Mouse (Mus musculus) MEL (cell line): ENCODE data around the gene Fam111a. TPM values are rescaled to one million over a fixed set of nuclear protein-coding genes. Genes with fewer than 3 reads are reported as not detected.

ENCODE experiments used
- DNase-seq: peaks from one replicate; pipeline ENCODE4 v3.0.0; 2011; ENCODE audit warnings: low read depth, low spot score
- H3K27ac ChIP-seq: 2 replicates; pipeline ENCODE4 v1.5.1; 2012; ENCODE audit warnings: low read depth, mild to moderate bottlenecking, control low read depth, low read length, moderate library complexity; ENCODE audit not compliant: control insufficient read depth
- H3K27me3 ChIP-seq, 2 experiments: fragments of 150-350 bp in 1 of 2; sonication (generic) in 1 of 2; 2 replicates each; pipeline ENCODE4 v1.6.1; 2012; ENCODE audit warnings: low read length in 2 of 2, mild to moderate bottlenecking in 2 of 2, improper control_type of control experiment in 1 of 2, moderate library complexity in 1 of 2; ENCODE audit not compliant: insufficient read depth in 2 of 2, control insufficient read depth in 1 of 2
- H3K36me3 ChIP-seq, 2 experiments: 2 replicates each; pipeline ENCODE4 v1.6.1; 2012 to 2014; ENCODE audit warnings: low read length in 2 of 2, improper control_type of control experiment in 1 of 2, inconsistent platforms in 1 of 2, mild to moderate bottlenecking in 1 of 2; ENCODE audit not compliant: insufficient read depth in 2 of 2, control insufficient read depth in 1 of 2
- H3K4me1 ChIP-seq, 2 experiments: fragments of 150-350 bp in 1 of 2; sonication (generic) in 1 of 2; 2 replicates each; pipeline ENCODE4 v1.6.1; 2012; ENCODE audit warnings: low read length in 2 of 2, improper control_type of control experiment in 1 of 2, mild to moderate bottlenecking in 1 of 2; ENCODE audit not compliant: insufficient read depth in 2 of 2, control insufficient read depth in 1 of 2
- H3K4me3 ChIP-seq, 2 experiments: fragments of 150-350 bp in 1 of 2; sonication (generic) in 1 of 2; 2 replicates each; pipeline ENCODE4 v1.5.1; 2012; ENCODE audit warnings: low read depth in 2 of 2, low read length in 2 of 2, mild to moderate bottlenecking in 2 of 2, moderate library complexity in 2 of 2, control low read depth in 1 of 2, improper control_type of control experiment in 1 of 2; ENCODE audit not compliant: control insufficient read depth in 1 of 2, insufficient read depth in 1 of 2
- H3K79me2 ChIP-seq: 2 replicates; pipeline ENCODE4 v1.6.1; 2012; ENCODE audit warnings: mild to moderate bottlenecking, low read length, moderate library complexity; ENCODE audit not compliant: control insufficient read depth, poor library complexity, insufficient read depth
- H3K9ac ChIP-seq: 2 replicates; pipeline ENCODE4 v1.6.1; 2012; ENCODE audit warnings: low read depth, mild to moderate bottlenecking, control low read depth, low read length, moderate library complexity; ENCODE audit not compliant: control insufficient read depth, poor library complexity, severe bottlenecking
- H3K9me3 ChIP-seq: fragments of 150-350 bp; sonication (generic); replicated peaks from 2 replicates; pipeline ENCODE4 v1.6.1; 2012; ENCODE audit warnings: mild to moderate bottlenecking, low read length, improper control_type of control experiment, moderate library complexity; ENCODE audit not compliant: insufficient read depth
- BHLHE40 ChIP-seq: IDR thresholded peaks from 2 replicates; pipeline ENCODE4 v1.6.1; 2012; ENCODE audit warnings: low read depth, mild to moderate bottlenecking, inconsistent platforms, low read length, improper control_type of control experiment, borderline replicate concordance
- CHD1 ChIP-seq: IDR thresholded peaks from 2 replicates; pipeline ENCODE4 v1.6.1; 2012; ENCODE audit warnings: low read depth, mild to moderate bottlenecking, inconsistent platforms, low read length, improper control_type of control experiment
- CHD2 ChIP-seq: IDR thresholded peaks from 2 replicates; pipeline ENCODE4 v1.6.1; 2011; ENCODE audit warnings: low read length, improper control_type of control experiment
- CTCF ChIP-seq, 3 experiments: IDR thresholded peaks in 2 of 3; conservative IDR thresholded peaks in 1 of 3; 2 replicates each; pipeline ENCODE4 v1.5.1; 2011 to 2012; ENCODE audit warnings: low read length in 3 of 3, low read depth in 2 of 3, mild to moderate bottlenecking in 2 of 3, improper control_type of control experiment in 1 of 3, inconsistent platforms in 1 of 3, mixed read lengths in 1 of 3, moderate library complexity in 1 of 3; ENCODE audit not compliant: control insufficient read depth in 1 of 3, insufficient read depth in 1 of 3, poor library complexity in 1 of 3, severe bottlenecking in 1 of 3
- E2F4 ChIP-seq: IDR thresholded peaks from 2 replicates; pipeline ENCODE4 v1.6.1; 2011; ENCODE audit warnings: low read depth, low read length, improper control_type of control experiment, borderline replicate concordance
- EP300 ChIP-seq, 2 experiments: IDR thresholded peaks; 2 replicates each; pipeline ENCODE4 v1.6.1; 2011; ENCODE audit warnings: improper control_type of control experiment in 2 of 2, low read length in 2 of 2, low read depth in 1 of 2, mild to moderate bottlenecking in 1 of 2
- ETS1 ChIP-seq: IDR thresholded peaks from 2 replicates; pipeline ENCODE4 v1.6.1; 2012; ENCODE audit warnings: low read depth, mild to moderate bottlenecking, inconsistent platforms, low read length, improper control_type of control experiment, moderate library complexity
- GATA1 ChIP-seq: IDR thresholded peaks from 2 replicates; pipeline ENCODE4 v1.6.1; 2011; ENCODE audit warnings: low read depth, low read length, improper control_type of control experiment
- HCFC1 ChIP-seq: IDR thresholded peaks from 2 replicates; pipeline ENCODE4 v1.6.1; 2012; ENCODE audit warnings: low read depth, mild to moderate bottlenecking, inconsistent platforms, low read length, improper control_type of control experiment, moderate library complexity
- KAT2A ChIP-seq: conservative IDR thresholded peaks from 2 replicates; pipeline ENCODE4 v1.6.1; 2012; ENCODE audit warnings: low read depth, low read length, improper control_type of control experiment, inconsistent platforms
- MAFK ChIP-seq: IDR thresholded peaks from 2 replicates; pipeline ENCODE4 v1.6.1; 2011; ENCODE audit warnings: low read depth, mild to moderate bottlenecking, low read length, improper control_type of control experiment, borderline replicate concordance
- MAZ ChIP-seq: IDR thresholded peaks from 2 replicates; pipeline ENCODE4 v1.6.1; 2012; ENCODE audit warnings: low read depth, mild to moderate bottlenecking, inconsistent platforms, low read length, improper control_type of control experiment
- MEF2A ChIP-seq: IDR thresholded peaks from 2 replicates; pipeline ENCODE4 v1.6.1; 2014; ENCODE audit warnings: low read depth, mild to moderate bottlenecking, inconsistent platforms, low read length, improper control_type of control experiment; ENCODE audit not compliant: poor library complexity, insufficient replicate concordance, severe bottlenecking; ENCODE audit errors: extremely low read depth
- MXI1 ChIP-seq: IDR thresholded peaks from 2 replicates; pipeline ENCODE4 v1.6.1; 2011; ENCODE audit warnings: mild to moderate bottlenecking, low read depth, low read length, improper control_type of control experiment
- MYC ChIP-seq: IDR thresholded peaks from 2 replicates; pipeline ENCODE4 v1.6.1; 2011; ENCODE audit warnings: low read depth, mild to moderate bottlenecking, low read length, improper control_type of control experiment, moderate library complexity
- NRF1 ChIP-seq: IDR thresholded peaks from 2 replicates; pipeline ENCODE4 v1.6.1; 2014; ENCODE audit warnings: low read depth, mild to moderate bottlenecking, inconsistent platforms, low read length, improper control_type of control experiment, moderate library complexity; ENCODE audit not compliant: poor library complexity, insufficient read depth, severe bottlenecking
- POLR2AphosphoS2 ChIP-seq: IDR thresholded peaks from 2 replicates; pipeline ENCODE4 v1.6.1; 2011; ENCODE audit warnings: low read length, improper control_type of control experiment
- POLR2AphosphoS5 ChIP-seq: IDR thresholded peaks from 2 replicates; pipeline ENCODE4 v1.6.1; 2012; ENCODE audit warnings: low read depth, borderline replicate concordance, mild to moderate bottlenecking, inconsistent platforms, low read length, moderate library complexity, mixed read lengths
- RCOR1 ChIP-seq: IDR thresholded peaks from 2 replicates; pipeline ENCODE4 v1.6.1; 2012; ENCODE audit warnings: low read depth, mild to moderate bottlenecking, inconsistent platforms, low read length, improper control_type of control experiment
- SIN3A ChIP-seq: IDR thresholded peaks from 2 replicates; pipeline ENCODE4 v1.6.1; 2012; ENCODE audit warnings: low read length, improper control_type of control experiment, inconsistent platforms
- SMC3 ChIP-seq: IDR thresholded peaks from 2 replicates; pipeline ENCODE4 v1.6.1; 2011; ENCODE audit warnings: low read depth, low read length, improper control_type of control experiment
- TAL1 ChIP-seq: IDR thresholded peaks from 2 replicates; pipeline ENCODE4 v1.6.1; 2012; ENCODE audit warnings: mild to moderate bottlenecking, inconsistent platforms, low read length, moderate library complexity, mixed read lengths
- ZC3H11A ChIP-seq: IDR thresholded peaks from 2 replicates; pipeline ENCODE4 v1.6.1; 2012; ENCODE audit warnings: low read depth, mild to moderate bottlenecking, inconsistent platforms, low read length, improper control_type of control experiment
- ZKSCAN1 ChIP-seq: IDR thresholded peaks from 2 replicates; pipeline ENCODE4 v1.6.1; 2012; ENCODE audit warnings: low read depth, mild to moderate bottlenecking, inconsistent platforms, low read length, improper control_type of control experiment, moderate library complexity
- ZMIZ1 ChIP-seq: IDR thresholded peaks from 2 replicates; pipeline ENCODE4 v1.6.1; 2012; ENCODE audit warnings: low read depth, mild to moderate bottlenecking, inconsistent platforms, low read length, improper control_type of control experiment, moderate library complexity
- ZNF384 ChIP-seq: IDR thresholded peaks from 2 replicates; pipeline ENCODE4 v1.6.1; 2012; ENCODE audit warnings: low read depth, mild to moderate bottlenecking, inconsistent platforms, low read length, improper control_type of control experiment
- polyA plus RNA-seq, 2 experiments: library from polyadenylated mRNA; stranded (reverse) in 1 of 2; unstranded in 1 of 2; fragments of >175 nt in 1 of 2; fragments of >200 nt in 1 of 2; gene quantifications; 2 replicates each; pipeline versions ENCODE4 v1.2.1 to v1.2.4; 2012; ENCODE audit warnings: low replicate concordance in 2 of 2, low read depth in 1 of 2; ENCODE audit not compliant: insufficient read length in 2 of 2, insufficient read depth in 1 of 2, missing spikeins in 1 of 2
- total RNA-seq: library from RNA; depleted of rRNA; stranded (reverse); fragments of 300-350 nt; gene quantifications from 2 replicates; pipeline ENCODE4 v1.2.3, GENCODE M21; 2012

The Fam111a gene
- total and polyA plus RNA-seq, 3 experiments: 56.1 to 157 (median 75.9) TPM

DNA sequence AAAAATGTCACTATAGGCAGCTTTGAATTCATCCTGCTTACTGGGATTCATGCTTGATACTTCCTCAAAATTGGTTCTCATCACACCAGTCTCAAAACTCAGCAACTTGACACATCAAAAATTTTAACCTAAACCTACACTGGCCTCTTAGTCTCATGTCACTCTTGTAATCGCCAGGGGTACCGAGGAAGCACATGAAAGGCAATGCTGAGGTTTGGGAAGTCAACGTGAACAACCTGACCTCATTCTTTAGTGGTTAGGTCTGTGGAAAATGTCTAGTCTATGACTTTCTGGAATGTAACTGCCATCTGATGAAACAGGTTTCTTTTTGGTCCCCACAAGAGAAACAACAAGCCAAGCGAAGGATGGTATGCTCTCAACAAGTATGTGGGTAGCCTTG lies 89.4 kb downstream of the Fam111a start:
- no peak overlapping the region for H3K9ac ChIP-seq
- H3K4me3 ChIP-seq: no peak overlapping the region
- H3K27ac ChIP-seq: no peak overlapping the region
- DNase-seq: no peak
- H3K4me1 ChIP-seq: no peaks in the 10 kb centered on the region
- TF ChIP-seq TAL1 (no peak), POLR2AphosphoS5 (no peak), E2F4 (no peak), CHD2 (no peak)
- no peaks in the 10 kb centered on the region; a peak in 2 of 4 replicates for H3K27me3 ChIP-seq
- no peaks in the 10 kb centered on the region for H3K9me3 ChIP-seq
- no peaks in the 10 kb centered on the region for H3K36me3 ChIP-seq
- H3K79me2 ChIP-seq: no peaks in the 10 kb centered on the region

DNA sequence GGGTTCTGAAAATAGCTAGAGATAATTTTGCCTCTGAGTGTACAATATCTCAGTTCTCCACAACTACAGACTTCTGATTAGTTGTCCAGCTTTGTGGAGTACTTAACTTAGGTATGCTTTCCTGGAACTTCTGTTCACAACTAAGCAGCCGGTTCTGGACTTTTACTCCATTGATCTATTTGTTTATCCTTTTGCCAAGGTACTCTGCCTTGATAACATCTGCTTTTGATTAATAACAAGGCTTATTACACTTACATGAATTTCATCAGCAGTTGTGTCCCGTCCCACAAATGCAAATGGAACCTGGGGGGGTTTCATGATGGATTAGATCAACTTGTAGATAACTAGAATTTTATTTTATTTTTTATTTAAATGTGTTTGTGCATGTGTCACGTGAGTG lies 91.3 kb downstream of the Fam111a start:
- H3K36me3 ChIP-seq: no peaks in the 10 kb centered on the region
- DNase-seq: no peak

DNA sequence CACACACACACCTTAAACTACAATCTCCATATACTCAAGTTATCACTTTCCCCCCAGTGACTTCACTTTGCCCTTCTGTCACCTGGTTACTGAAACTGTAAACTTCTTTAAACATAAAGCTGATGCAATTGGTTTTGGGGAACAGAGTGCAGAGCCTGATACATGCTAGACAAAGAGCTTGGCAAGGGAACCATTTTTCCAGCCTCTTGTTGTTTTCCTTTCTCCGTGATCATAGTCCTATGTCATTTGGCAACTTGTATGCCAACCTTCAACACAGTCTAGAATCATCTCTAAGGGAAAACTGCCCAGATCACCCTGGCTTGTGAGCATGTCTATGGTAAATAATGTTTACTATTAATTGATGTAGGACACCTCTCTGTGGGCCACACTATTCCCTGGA lies 92.5 kb downstream of the Fam111a start:
- DNase-seq: no peak
- no peaks in the 10 kb centered on the region for H3K36me3 ChIP-seq
- TF ChIP-seq RCOR1: no peak
- TF ChIP-seq ZMIZ1: no peak
- TF ChIP-seq E2F4: no peak
- TF ChIP-seq GATA1: no peak
- TF ChIP-seq ZC3H11A: no peak
- TF ChIP-seq ZNF384: no peak
- no peak for TF ChIP-seq CTCF (IDR thresholded peaks at IDR 0.05 in 2 of 3, conservative IDR thresholded peaks at IDR 0.05 in 1 of 3; ENCODE audit: control insufficient read depth in 1 of 3, insufficient read depth in 1 of 3, low read depth in 2 of 3, low read length in 3 of 3, poor library complexity in 1 of 3, severe bottlenecking in 1 of 3)
- no peak for TF ChIP-seq NRF1
- TF ChIP-seq CHD1: no peak
- TF ChIP-seq MXI1: no peak
- no peak for TF ChIP-seq KAT2A
- no peak for TF ChIP-seq HCFC1
- no peak for TF ChIP-seq ETS1
- TF ChIP-seq MAFK: no peak
- TF ChIP-seq SMC3: no peak
- TF ChIP-seq SIN3A: no peak
- TF ChIP-seq BHLHE40: no peak
- TF ChIP-seq MEF2A: no peak
- TF ChIP-seq, all 39 proteins: peak for 0
- no peak overlapping the region for H3K4me3 ChIP-seq
- H3K79me2 ChIP-seq: no peaks in the 10 kb centered on the region
- H3K27me3 ChIP-seq: no peaks in the 10 kb centered on the region; a peak in 2 of 4 replicates
- no peaks in the 10 kb centered on the region for H3K4me1 ChIP-seq
- H3K9me3 ChIP-seq: no peaks in the 10 kb centered on the region
- no peak overlapping the region for H3K27ac ChIP-seq
- no peak overlapping the region for H3K9ac ChIP-seq

More for the DNA sequence above, 91.3 kb downstream of the Fam111a start:
- H3K4me3 ChIP-seq: no peak overlapping the region
- H3K27ac ChIP-seq: no peak overlapping the region
- no peaks in the 10 kb centered on the region for H3K9me3 ChIP-seq
- H3K9ac ChIP-seq: no peak overlapping the region
- TF ChIP-seq POLR2AphosphoS2 (no peak), HCFC1 (no peak), ZKSCAN1 (no peak), MAZ (no peak), GATA1 (no peak), MYC (no peak), TAL1 (no peak), EP300 (IDR thresholded peaks at IDR 0.05; ENCODE audit: low read depth in 1 of 2, low read length in 2 of 2) (no peak)
- H3K27me3 ChIP-seq: no peaks in the 10 kb centered on the region; a peak in 2 of 4 replicates
- no peaks in the 10 kb centered on the region for H3K4me1 ChIP-seq
- H3K79me2 ChIP-seq: no peaks in the 10 kb centered on the region
